Mouse (Mus musculus): Measurements from ENCODE around the gene Tia1. TPM values are rescaled to one million over a fixed set of nuclear protein-coding genes. Genes with fewer than 3 reads are reported as not detected.

Tia1 gene
- total RNA-seq, 2 experiments from 2014 or later = 148 to 168 TPM

DNA sequence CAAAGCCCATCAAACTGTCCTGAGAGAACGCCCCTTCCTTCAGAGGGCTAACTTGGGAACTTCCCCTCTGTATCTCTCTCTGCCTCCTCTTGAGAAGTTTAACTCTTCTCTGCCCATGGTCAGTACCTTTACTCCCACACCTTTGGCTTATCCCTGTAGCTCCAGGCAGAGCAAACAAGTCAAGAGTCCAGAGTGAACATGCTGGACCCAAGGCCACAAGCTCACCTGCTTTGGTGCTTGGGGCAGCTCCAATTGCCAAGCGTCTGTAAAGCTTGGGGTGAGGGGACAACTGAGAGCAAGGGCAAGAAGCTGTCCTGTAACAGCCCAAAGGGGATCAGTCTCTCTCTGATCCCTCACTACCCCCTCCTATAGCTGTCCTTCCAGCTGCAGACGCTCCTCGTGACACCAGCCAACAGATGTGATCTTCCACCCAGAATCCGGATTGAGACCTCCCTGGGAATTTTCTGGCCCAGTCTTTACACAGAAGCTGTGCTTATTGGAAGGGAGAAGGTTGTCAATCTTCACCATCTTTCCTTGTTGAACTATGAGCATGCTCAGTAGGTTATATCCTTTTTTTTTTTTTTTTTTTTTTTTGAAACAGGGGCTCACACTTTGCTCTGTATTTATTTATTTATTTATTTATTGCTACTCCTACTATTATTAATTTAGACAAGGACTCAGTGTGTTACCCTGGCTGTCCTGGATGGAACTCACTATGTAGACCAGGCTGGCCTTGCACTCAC, 18.5 kb upstream of the Tia1 start:
- no peak for DNase-seq (ENCODE audit: low spot score in 2 of 2)

DNA sequence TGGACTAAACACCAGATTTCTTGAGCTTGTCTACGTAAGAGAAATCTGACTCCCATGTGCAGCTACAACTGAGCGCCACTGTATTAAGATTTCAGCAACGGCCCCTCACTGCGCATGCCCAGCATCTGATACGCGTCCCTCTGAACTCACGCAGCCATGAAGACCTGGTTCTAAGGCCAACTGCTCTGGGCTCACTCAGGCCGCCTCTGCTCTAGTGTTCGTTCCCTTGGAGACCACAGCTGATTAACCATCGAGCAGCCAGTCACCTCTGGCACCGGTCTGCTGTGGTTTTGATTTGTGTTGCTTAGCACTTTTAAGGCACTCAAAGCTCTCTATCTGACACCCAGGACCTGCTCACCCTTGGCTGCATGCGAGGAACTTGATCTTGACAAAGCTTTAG, 16.7 kb upstream of the Tia1 start:
- no peak for DNase-seq (ENCODE audit: low spot score in 2 of 2)

DNA sequence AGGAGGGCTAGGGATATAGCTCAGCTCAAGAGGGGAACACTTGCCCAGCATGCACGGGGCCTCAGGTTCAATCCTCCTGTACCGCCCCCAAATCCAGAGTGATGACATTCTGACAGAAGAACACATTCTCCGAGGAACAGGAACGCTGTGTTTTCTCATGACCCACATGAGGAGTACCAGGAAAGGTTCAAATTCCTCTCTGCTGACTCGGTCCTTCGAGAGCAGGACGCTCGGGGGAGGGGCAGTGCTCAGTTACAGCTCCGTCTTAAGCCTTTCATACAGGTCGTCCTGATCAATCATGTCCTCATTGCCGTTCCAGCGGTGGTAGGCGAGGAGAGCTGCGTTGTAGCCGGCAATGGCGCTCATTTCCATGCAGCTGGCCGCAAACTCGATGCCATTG, 15.6 kb upstream of the Tia1 start:
- DNase-seq (ENCODE audit: low spot score in 2 of 2) = no peak

DNA sequence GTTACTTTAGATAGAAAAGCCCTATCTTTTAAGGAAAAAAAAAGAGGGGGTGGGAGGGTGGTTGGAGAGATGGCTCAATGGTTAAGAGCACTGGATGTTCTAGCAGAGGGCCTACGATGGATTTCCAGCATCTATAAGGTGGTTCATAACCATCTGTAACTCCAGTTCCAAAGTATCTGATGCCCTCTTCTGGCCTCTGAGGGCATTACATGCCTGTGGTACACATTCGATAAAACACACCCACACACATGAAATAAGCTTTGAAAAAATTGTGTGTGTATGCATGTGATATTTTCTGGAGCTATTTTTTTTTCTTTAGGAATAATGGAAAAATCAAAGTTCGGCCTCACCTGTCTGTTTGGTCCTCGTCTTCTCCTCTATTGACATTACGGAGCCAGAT, 12.7 kb upstream of the Tia1 start:
- DNase-seq (ENCODE audit: low spot score in 2 of 2) = no peak

DNA sequence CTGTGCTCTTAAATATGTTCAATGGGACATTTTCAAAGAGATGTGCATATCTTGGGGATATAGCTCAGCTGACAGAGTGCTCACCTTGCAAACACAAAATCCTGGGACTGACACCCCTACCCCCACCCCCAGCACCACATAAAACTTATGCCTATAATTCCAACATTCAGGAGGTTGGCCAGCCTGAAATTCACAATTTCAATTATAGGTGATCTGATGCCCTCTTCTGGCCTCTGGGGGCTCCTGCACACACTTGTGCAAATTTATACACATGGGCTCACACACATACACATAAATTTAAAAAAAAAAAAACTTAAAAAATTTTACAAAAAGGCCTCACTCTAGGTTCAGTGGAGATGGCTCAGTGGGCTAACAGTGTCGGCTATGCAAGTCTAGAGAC, 10.8 kb upstream of the Tia1 start:
- no peak for DNase-seq (ENCODE audit: low spot score in 2 of 2)

DNA sequence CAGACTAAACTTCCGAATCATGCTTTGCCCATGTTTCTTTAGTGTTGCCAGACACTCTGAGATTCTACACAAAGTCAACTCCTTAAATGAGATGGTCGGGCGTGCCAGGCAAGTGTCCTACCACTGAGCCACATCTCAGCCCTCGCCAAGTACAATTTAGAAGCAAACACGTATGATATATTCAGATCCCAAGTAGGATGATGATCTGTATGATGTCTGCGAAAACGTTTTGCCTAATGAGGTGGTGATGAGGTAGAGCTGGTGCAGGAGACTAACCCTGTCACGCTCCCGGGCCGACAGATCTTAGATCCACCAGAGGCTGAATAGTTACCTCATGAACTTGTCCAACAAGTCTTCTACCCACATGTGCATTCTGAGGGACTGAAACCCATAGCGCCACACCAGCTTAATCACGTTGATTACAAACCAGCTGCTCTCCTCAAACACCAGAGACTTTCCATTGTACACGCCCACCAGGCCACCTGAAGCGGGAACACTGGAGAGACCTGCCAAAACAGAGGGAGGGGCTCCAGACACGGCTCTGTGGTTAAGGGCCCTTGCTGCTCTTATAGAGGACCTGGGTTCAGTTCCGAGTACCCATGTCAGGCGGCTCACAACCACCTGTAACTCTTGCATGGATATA, 9.8 kb upstream of the Tia1 start:
- no peak for DNase-seq (ENCODE audit: low spot score in 2 of 2)

DNA sequence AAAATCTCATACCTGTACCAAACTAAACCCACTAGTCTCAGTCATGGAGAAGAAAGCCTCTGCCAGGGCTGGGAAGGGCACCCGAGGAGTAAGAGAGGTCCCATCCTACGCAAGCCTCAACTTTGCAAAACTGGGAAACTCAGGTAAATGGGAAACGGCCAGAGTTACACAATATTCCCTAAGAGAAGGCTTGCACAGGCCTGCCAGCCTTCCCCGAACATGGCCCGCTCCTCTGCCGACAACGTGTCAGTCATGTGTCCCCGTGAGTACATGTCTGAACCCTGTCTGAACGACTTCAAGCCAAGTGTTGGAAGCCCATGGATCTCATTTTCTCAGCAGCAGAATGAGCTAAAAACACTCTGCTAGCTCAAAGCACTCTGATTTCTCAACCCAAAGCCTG, 9.0 kb upstream of the Tia1 start:
- no peak for DNase-seq (ENCODE audit: low spot score in 2 of 2)

DNA sequence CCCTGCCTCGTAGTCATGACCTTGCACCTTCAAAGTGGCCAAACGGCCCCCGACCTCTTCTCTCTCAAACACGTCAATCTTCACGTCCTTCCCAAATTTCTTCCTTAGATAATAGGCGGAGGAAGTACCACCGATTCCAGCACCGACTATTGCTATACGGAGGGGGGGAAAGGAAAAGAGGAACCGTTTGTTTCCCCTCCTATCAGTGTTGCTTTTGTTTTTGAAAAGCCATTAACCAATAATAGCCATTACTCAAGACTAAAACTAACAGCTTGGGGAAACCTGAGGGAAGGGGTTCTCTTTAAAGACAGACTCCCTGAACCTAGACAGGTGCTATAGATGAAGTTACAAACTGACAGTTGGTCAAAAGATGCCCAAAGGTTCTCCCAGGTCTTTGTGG, 8.1 kb upstream of the Tia1 start:
- DNase-seq (ENCODE audit: low spot score in 2 of 2) = no peak

DNA sequence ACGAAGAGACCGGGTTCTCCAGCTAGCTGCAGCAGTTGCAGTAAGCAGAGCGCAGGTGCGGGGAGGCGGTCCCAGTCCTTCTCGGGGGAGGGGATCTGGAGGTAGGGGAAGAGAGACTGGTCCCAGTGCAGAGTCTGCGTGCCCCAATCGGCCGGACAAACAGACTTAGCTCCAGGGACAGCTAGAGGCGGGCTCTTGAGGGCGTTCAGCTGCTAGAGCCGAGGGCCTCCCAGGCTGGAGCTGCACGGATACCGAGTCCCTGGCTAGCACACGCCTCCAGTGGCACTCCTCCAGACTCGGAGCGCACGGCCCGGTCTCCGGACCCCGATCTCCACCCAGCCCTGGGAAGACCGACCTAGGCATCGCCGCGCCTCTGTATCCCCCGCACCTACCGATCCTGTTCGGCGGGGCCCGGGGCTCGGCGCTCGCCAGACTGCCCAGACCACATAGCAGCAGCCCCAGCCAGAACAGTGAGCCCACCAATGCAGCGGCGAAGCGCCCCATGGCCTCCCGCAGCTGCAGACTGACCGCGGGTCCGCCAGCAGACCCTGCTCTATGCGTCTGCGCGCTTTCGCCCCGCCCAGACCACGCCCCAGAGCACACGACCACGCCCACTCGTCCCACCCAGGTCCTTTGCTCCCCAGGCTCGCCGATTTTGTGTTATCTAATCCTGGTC, 7.3 kb upstream of the Tia1 start, which contains the start of gene Pcyox1:
Pcyox1 (minus strand) TSS at position 574 of the 676 bp plus-strand sequence.
- peak; percentile 90 to 92 for DNase-seq (ENCODE audit: low spot score in 2 of 2)

DNA sequence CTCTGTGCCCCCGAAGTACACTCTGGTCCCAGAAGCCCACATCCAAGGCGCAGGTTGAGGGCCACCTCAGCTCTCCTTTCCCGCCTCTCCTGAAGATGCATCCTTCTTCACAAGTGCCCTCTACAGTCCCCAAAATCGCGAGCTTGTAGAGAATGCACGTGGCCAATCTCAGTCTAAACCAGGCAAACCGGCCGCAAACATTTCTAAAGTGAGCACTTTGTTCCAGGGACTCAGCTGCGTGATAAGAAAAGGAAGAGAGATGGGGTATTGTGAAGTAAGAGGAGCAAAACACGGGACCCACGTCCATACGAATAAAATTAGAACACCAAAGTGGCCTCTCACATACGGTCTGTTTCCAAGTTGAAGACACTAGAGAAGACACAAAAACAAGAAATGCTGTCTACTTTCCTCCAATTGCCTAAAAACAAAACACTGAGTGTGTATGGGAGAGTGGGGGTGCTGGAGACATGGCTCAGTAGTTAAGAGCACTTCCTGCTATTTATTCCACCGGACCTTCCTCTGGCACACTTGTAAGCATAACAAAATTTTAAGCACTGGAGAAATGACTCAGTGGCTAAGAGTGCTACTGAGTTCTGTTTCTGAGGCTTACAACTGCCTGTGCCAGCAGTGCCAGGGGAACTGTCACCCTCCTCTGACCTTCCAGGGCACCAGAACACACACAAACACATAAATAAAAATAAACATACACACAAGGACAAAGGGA, 6.6 kb upstream of the Tia1 start:
- DNase-seq (ENCODE audit: low spot score in 2 of 2) = no peak

DNA sequence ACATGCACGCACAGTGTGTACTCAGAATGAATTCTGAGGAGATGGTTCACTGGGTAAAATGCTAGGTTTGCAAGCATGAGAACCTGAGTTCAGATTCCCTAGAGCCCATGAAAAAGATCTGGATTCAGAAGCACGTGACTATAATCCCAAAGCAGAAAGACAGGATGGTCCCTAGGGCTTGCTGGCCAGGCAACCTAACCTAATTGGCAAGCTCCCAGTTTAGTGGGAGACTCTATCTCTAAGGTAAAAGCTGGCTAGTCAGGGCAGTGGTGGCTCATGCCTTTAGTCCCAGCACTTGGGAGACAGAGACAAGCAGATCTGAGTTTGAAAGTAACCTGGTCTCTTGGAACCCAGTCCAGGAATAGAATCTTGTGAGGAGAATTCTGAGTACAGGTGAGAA, 5.0 kb upstream of the Tia1 start:
- no peak for DNase-seq (ENCODE audit: low spot score in 2 of 2)

DNA sequence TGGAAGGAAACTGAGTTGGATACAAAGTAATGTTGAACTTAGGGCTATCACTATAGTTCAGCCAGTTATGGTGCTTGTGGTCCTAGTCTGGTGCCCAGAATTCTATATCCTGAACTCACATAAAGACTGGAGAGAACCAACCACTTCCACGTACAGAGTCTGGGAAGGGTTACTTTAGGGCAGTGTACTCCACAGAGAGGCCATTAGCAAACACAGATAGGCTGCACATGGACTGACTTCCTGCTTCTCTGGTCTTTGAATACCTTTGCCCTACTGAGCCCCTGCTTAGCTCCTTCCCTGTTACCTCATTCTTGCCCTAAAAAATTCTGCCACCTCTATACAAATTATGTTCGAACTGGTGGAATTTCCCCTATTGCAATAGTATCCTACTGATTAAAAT, 4.0 kb upstream of the Tia1 start:
- no peak for DNase-seq (ENCODE audit: low spot score in 2 of 2)

DNA sequence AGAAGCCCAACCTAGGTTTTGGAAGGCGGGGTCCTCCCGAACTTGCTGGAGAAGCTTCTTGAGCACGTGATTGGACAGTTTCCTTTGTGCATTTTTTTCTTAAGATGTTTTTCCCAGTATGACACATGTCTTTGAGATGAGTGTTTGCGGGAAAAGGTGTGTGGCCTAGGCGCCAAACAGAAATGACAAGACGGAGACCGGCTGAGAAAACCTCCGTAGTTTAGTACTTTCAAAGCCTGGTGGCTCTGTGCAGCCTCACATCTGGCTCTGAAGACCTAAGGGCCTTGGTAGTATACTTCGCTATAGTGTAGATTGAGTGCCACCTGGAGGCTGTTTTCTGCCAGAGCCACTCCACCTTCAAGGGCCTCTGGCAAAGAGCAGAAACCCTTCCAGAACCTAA, 3.0 kb upstream of the Tia1 start:
- DNase-seq (ENCODE audit: low spot score in 2 of 2) = peak; percentile 36 to 57

DNA sequence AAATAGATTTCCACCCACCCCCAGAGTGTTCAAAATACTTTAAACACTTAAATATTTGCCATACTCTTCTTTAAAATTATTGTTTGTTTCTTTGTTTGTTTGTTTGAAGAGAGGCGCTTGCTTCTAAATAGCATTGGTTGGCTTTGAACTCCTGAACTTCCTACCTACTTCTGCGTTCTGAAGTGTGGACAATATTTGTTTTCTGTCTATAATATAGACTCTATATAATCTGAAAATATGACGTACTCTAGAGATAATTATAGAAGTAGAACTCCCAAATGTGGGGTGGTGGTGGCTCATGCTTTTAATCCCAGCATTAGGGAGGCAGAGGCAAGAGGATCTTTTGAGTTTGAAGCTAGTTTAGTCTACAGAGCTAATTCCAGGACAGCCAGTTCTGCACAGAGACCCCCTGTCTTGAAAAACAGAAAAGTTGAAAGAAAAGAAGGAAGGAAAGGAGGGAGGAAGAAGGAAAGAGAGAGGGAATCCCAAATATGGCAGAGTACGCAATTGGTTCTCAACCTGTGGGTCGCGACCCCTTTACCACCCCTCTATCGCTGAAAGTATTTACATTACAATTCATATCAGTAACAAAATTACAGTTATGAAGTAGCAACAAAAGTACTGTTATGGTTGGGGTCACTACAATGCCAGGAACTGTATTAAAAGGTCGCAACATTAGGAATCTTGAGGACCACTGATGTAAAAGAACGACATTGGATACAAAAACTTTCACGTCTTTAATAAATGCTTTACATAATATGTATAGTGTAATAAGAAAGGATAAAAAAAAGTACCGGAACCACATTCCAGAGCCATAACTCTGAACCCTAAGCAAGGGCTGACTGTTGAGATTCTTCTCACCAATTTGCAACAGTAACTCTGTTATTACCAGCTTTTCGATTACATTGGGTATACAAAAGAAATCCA, 1.1 kb upstream of the Tia1 start:
- peak in 1 of 2 experiments; percentile 18 for DNase-seq (ENCODE audit: low spot score in 2 of 2)

DNA sequence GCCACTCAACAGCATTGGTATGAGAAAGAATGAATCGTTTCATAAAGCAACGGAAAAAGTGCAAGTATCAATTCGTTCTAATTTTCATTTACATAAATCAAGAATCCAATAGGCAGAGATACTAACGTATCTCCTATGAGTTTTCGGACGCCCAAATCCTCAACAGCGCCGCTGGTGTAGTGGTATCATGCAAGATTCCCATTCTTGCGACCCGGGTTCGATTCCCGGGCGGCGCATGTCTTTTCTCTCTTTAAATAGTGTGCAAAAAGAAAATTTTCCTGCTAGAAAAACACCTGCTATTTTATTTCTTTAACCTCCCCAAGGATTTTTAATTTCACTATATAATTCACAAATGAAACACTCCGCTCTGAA, 305 bp upstream of the Tia1 start:
- peak; percentile 92 for DNase-seq (ENCODE audit: low spot score in 2 of 2)

DNA sequence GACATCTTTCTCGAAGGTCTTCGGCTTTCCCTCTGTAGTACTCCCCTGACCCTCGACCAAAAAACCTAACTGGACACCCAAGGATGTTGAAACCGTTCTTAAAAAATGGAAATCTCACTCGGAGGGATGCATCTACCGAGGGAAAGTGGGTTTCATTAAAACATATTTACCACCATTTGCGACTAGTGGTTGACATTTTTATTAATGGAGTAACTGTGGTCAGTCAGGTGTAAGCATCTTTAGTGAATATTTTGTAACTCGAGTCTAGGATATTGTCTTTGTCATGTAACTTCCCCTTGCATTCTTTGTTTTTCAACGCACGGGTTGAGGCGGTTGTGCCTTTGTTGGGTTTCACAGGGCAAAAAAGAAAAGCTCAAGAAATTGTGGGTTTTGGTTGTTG, 977 bp downstream of the Tia1 start:
- no peak for DNase-seq (ENCODE audit: low spot score in 2 of 2)

DNA sequence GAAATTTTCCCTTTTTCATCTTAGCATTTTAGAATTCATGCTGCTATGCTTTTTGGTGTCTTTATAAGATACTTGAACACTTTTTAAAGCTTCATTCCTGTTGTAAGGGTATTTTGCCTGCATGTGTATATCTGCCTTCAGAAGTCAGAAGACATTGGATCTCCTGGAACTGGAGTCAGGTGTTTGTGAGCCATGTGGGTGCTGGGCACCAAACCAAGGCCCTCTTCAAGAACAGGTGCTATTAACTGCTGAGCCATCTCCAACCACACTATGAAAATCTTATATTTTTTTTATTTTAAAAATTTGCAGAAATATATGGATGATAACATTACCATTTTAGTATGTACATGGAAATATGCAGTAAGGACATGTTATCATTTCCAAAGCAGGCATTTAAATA, 2.3 kb downstream of the Tia1 start:
- no peak for DNase-seq (ENCODE audit: low spot score in 2 of 2)

DNA sequence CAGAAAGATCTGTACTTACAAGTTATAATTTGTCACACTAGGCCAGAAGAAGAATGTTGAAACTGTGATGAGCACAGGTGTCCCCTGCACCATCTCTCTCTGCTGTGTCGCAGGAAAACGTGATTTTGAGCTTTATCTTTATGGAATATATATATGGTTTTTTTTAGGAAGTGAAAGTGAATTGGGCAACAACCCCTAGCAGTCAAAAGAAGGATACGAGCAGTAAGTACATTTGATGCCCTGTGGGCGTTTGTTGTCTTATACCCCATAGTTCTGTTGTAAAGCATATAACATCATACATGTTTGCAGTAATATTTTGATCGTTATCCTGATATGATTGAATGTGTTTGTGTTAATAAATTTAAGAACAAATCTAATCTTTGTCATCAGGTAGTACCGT, 14.7 kb downstream of the Tia1 start:
- DNase-seq (ENCODE audit: low spot score in 2 of 2) = no peak

DNA sequence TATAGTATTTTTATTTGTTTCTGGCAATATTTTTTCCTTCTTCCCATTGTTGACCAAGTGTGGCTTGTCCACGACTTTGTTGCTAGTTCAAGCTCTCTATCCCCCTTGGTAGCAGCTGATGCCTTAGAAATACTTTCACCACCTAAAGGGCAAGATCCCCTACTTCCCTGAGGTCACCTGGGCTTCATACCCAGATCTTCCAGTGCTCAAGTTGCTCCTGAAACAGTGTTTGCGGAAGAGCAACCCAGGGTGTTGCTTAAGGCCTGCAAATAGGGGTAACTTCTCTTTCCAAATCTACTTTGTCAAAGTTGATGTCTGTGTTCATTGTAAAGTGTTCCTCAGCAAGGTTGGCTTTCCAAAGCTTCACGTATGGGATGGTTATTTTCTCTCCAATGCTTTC, 15.2 kb downstream of the Tia1 start:
- no peak for DNase-seq (ENCODE audit: low spot score in 2 of 2)

DNA sequence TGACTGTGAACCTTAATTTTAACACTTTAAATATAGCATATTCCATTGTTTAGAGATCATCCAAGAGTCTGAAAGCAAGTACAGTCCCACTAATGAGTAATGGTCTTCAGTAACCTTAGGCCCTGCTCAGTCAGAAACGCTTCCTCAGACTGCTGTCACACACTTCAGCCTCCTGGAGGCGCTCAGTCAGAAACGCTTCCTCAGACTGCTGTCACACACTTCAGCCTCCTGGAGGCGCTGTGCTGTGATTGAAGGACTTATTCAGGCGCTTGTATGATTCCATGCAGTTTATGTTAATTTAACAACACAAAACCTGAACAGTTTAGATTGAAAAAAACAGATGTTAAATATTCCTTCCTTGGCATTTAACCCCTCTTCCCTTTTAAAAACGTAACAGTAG, 16.5 kb downstream of the Tia1 start:
- DNase-seq (ENCODE audit: low spot score in 2 of 2) = no peak

DNA sequence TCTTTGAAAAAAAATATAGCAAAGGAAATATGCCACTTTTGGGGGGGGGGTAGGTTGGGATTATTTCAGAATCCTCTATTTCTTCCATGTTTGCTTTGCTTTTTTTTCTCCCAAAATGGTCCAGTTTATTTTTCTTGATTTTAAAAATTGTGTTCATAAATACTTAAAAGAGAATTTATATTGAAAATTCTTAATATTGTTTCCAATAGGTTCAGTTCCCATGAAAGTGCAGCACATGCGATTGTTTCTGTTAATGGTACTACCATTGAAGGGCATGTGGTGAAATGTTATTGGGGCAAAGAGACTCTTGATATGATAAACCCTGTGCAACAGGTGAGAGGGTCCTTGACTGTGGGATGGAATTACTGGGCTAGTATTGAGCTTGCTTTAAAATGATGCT, 22.3 kb downstream of the Tia1 start, which contains the start of gene Gm44790:
Gm44790 (plus strand) TSS at position 301 of the 400 bp plus-strand sequence.
- DNase-seq (ENCODE audit: low spot score in 2 of 2) = no peak

All from layer of hippocampus, postnatal 10 days (tissue).